Mouse (Mus musculus) adrenal gland, postnatal 25 days (tissue): Measurements from ENCODE around the gene Casp9. TPM values are rescaled to one million over a fixed set of nuclear protein-coding genes. Genes with fewer than 3 reads are reported as not detected.
"Not testable (repeated sequence)": the region's sequence is repeated elsewhere in the genome, so short reads cannot be mapped to it uniquely, and the experiment has no call there.

ENCODE experiments used
- DNase-seq: peaks from one replicate; pipeline ENCODE4 v3.0.0; 2021; ENCODE audit warnings: mixed read lengths
- long read RNA-seq: library from polyadenylated mRNA; stranded (forward); transcript quantifications from one replicate; pipeline ENCODE4 v2.0.0, GENCODE M21; 2021
- total RNA-seq: library from RNA; stranded (reverse); gene quantifications from 2 replicates; pipeline ENCODE4 v1.2.3, GENCODE M21; 2021

The Casp9 gene
- 21.3 and 32.3 TPM in 2 replicates for total RNA-seq
- long read RNA-seq, transcript Casp9-201 (9 exons, 3,897 nt), result major isoform, 17 of 46 reads
- long read RNA-seq, partial matches to known transcripts, result 0 of 46 reads
- long read RNA-seq, other reads (novel, unspliced or antisense), result 29 of 46 reads

- peak; percentile 98 for DNase-seq
Observed at GRCm38 (mm10) chr4:141793282-141794151, at the start of gene Casp9. Gene Casp9 (plus strand): TSS chr4:141793612.

GRCm38 (mm10) chr4:141746578-141747346, 46.6 kb upstream of the Casp9 start, which contains the start of gene Agmat:
Gene Agmat (plus strand): TSS chr4:141746672.
- DNase-seq, result no peak

- DNase-seq, result peak; percentile 68
Observed at GRCm38 (mm10) chr4:141749557-141749956, 43.9 kb upstream of the Casp9 start.

- DNase-seq, result no peak
Observed at GRCm38 (mm10) chr4:141750826-141751225, 42.6 kb upstream of the Casp9 start.

GRCm38 (mm10) chr4:141751419-141752075, 41.9 kb upstream of the Casp9 start:
- DNase-seq, result no peak

GRCm38 (mm10) chr4:141752076-141752421, 41.4 kb upstream of the Casp9 start:
- no peak for DNase-seq

GRCm38 (mm10) chr4:141755375-141755930, 38.0 kb upstream of the Casp9 start:
- no peak for DNase-seq

GRCm38 (mm10) chr4:141757124-141757523, 36.3 kb upstream of the Casp9 start:
- DNase-seq, result no peak

GRCm38 (mm10) chr4:141758874-141759542, 34.4 kb upstream of the Casp9 start:
- no peak for DNase-seq

GRCm38 (mm10) chr4:141760942-141761341, 32.5 kb upstream of the Casp9 start:
- no peak for DNase-seq

GRCm38 (mm10) chr4:141762102-141762598, 31.3 kb upstream of the Casp9 start:
- no peak for DNase-seq

GRCm38 (mm10) chr4:141763476-141763875, 29.9 kb upstream of the Casp9 start:
- DNase-seq, result no peak

- DNase-seq, result no peak
Observed at GRCm38 (mm10) chr4:141765008-141765407, 28.4 kb upstream of the Casp9 start.

- DNase-seq, result no peak
Observed at GRCm38 (mm10) chr4:141766316-141766667, 27.1 kb upstream of the Casp9 start.

GRCm38 (mm10) chr4:141766668-141767352, 26.6 kb upstream of the Casp9 start:
- no peak for DNase-seq

GRCm38 (mm10) chr4:141767353-141768036, 25.9 kb upstream of the Casp9 start:
- no peak for DNase-seq

GRCm38 (mm10) chr4:141769501-141770160, 23.8 kb upstream of the Casp9 start:
- no peak for DNase-seq

GRCm38 (mm10) chr4:141771823-141772222, 21.6 kb upstream of the Casp9 start:
- no peak for DNase-seq

GRCm38 (mm10) chr4:141773019-141773418, 20.4 kb upstream of the Casp9 start:
- DNase-seq, result not testable (repeated sequence)

GRCm38 (mm10) chr4:141779828-141780227, 13.6 kb upstream of the Casp9 start:
- no peak for DNase-seq
